Mouse (Mus musculus) cortical plate, adult 2 months (tissue): Measurements from ENCODE around the gene Cpa2.

Source experiments
- CTCF ChIP-seq: fragments of 200-500 bp; IDR thresholded peaks from 2 replicates; pipeline ENCODE4 v1.5.1; 2011; ENCODE audit warnings: mild to moderate bottlenecking, control low read depth, low read length; ENCODE audit not compliant: insufficient read depth; ENCODE audit errors: extremely low read depth
- POLR2A ChIP-seq: fragments of 200-500 bp; IDR thresholded peaks from 2 replicates; pipeline ENCODE4 v1.6.1; 2011; ENCODE audit warnings: mild to moderate bottlenecking, low read length, control low read depth; ENCODE audit not compliant: insufficient read depth; ENCODE audit errors: extremely low read depth

DNA sequence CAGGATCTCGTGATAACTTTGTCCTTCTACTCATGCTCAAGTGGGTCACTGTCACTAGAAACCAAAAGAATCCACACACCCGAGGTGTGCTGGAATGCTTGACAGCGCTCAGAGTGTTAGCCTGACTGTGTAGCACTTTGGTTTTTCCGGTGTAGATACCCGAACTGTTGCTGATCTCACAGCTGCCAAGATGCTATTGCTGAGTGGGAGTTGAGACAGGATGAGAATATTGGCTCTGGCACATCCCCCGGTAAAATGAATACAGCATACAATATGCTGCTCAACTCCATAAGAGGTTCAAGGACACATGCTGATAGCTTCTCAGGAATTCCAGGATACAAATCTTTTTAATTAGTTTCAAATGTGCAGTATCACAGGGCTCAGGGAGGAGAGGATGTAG, 12.6 kb upstream of the Cpa2 start:
- no peak for TF ChIP-seq POLR2A
- no peak for TF ChIP-seq CTCF
